Mouse (Mus musculus) layer of hippocampus, postnatal 25 days (tissue): Measurements from ENCODE around the gene Cd8b1. TPM values are rescaled to one million over a fixed set of nuclear protein-coding genes. Genes with fewer than 3 reads are reported as not detected.

Experiments
- DNase-seq, 2 experiments: peaks; one replicate each; pipeline ENCODE4 v3.0.0; 2022; ENCODE audit warnings: mixed read lengths in 2 of 2, low spot score in 1 of 2; ENCODE audit errors: extremely low spot score in 1 of 2
- total RNA-seq, 2 experiments: library from RNA; stranded (reverse); gene quantifications; 2 replicates each; pipeline ENCODE4 v1.2.3; 2021

Cd8b1 gene
- total RNA-seq, 2 experiments from 2014 or later, result not detected

- DNase-seq, result no peak
Observed at GRCm38 (mm10) chr6:71341179-71341578, 18.6 kb downstream of the Cd8b1 start.

GRCm38 (mm10) chr6:71348006-71348405 is 25.4 kb downstream of the Cd8b1 start:
- no peak for DNase-seq

- DNase-seq, result no peak
Observed at GRCm38 (mm10) chr6:71351201-71351600, 28.6 kb downstream of the Cd8b1 start.

- no peak for DNase-seq
Observed at GRCm38 (mm10) chr6:71352201-71352600, 29.6 kb downstream of the Cd8b1 start.

- no peak for DNase-seq
Observed at GRCm38 (mm10) chr6:71352866-71353427, 30.4 kb downstream of the Cd8b1 start.

- DNase-seq, result no peak
Observed at GRCm38 (mm10) chr6:71353722-71354121, 31.1 kb downstream of the Cd8b1 start.

- DNase-seq, result no peak
Observed at GRCm38 (mm10) chr6:71357493-71357892, 34.9 kb downstream of the Cd8b1 start.

GRCm38 (mm10) chr6:71360221-71360620 is 37.6 kb downstream of the Cd8b1 start:
- DNase-seq, result no peak

GRCm38 (mm10) chr6:71360751-71361150 is 38.2 kb downstream of the Cd8b1 start:
- no peak for DNase-seq

- no peak for DNase-seq
Observed at GRCm38 (mm10) chr6:71361156-71361670, 38.6 kb downstream of the Cd8b1 start.

- no peak for DNase-seq
Observed at GRCm38 (mm10) chr6:71363995-71364394, 41.4 kb downstream of the Cd8b1 start.

- DNase-seq, result no peak
Observed at GRCm38 (mm10) chr6:71369416-71369815, 46.8 kb downstream of the Cd8b1 start.

- no peak for DNase-seq
Observed at GRCm38 (mm10) chr6:71371085-71371605, 48.6 kb downstream of the Cd8b1 start.

GRCm38 (mm10) chr6:71372041-71372720 is 49.6 kb downstream of the Cd8b1 start:
- DNase-seq, result no peak

GRCm38 (mm10) chr6:71373249-71373775 is 50.7 kb downstream of the Cd8b1 start, which contains the start of gene Cd8a:
TSS of gene Cd8a (plus strand) at chr6:71373427.
- no peak for DNase-seq

- no peak for DNase-seq
Observed at GRCm38 (mm10) chr6:71374311-71374829, 51.8 kb downstream of the Cd8b1 start.

GRCm38 (mm10) chr6:71374921-71375320 is 52.3 kb downstream of the Cd8b1 start:
- no peak for DNase-seq

GRCm38 (mm10) chr6:71376711-71377110 is 54.1 kb downstream of the Cd8b1 start:
- no peak for DNase-seq

GRCm38 (mm10) chr6:71381654-71382053 is 59.1 kb downstream of the Cd8b1 start:
- no peak for DNase-seq
